Mouse (Mus musculus): ENCODE measurements around the gene Capn8. TPM values are rescaled to one million over a fixed set of nuclear protein-coding genes. Genes with fewer than 3 reads are reported as not detected.

Gene Capn8
- not detected for total RNA-seq (2021)

DNA sequence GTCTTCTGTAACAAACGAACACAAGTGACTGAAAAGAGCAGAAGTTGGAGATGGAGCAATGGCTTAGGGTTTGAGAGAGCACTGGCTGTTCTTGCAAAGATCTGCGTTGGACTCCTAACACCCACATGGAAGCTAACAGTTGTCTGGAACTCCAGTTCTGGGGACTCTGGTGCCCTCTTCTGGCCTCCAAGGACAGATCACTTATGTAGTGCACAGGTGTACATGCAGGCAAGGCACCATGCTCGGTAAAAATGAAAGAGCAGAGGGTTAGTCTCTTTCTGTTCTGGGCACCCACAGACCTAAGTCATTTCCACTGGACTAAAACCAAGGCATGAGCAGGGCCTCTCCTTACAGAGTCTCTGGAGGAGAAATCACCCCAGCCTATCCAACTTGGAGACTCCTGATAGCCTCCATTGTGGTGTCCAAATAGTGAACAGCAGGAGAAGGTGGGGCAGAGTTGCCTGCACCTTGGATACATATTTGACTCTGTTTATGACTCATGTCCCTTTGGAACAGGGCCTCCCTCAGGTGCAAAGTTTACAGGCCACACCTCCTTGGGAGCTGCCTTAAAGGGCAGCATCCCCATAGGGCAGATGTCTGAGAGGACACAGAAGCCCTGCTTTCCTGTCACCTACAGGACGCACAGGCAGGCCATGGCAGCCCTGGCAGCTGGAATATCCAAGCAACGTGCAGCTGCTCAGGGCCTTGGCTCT is at the start of gene Capn8:
Gene Capn8 (plus strand): TSS at position 600 of the 713 bp plus-strand sequence.
- no peak for DNase-seq
- intact Hi-C loops (cut with DNase I), result loop anchor here (5.0 kb wide), 1 partner anchor 673 kb away; no protein-coding TSS in a partner anchor

GRCm38 (mm10) chr1:182516758-182517676 is 47.8 kb upstream of the Capn8 start, which contains the start of gene Capn2:
TSS of gene Capn2 (minus strand) at chr1:182517608.
- peak; percentile 90 to 91 for DNase-seq
- intact Hi-C loops (cut with DNase I), result loop anchor here (1.0 kb wide), 3 partner anchors 17 to 27 kb away; no protein-coding TSS in a partner anchor

DNA sequence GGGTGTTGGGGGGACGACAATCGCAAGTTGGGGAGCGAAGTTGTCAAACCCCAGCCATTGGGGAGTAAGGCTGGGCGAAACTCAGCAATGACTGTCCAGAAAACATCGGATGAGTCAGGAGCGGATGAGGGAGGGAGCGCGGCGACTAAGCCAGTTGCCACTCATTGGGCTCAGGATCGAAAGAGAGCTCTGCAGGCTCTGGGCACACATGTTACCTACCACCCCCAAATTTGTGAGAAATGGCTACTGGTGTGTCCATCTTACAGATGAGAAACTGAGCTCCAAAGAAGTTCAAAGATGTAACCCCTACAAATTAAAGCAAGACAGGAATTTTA is 47.2 kb upstream of the Capn8 start:
- intact Hi-C loops (cut with DNase I), result loop anchor here (1.0 kb wide), 3 partner anchors 17 to 27 kb away; no protein-coding TSS in a partner anchor
- no peak for DNase-seq

- intact Hi-C loops (cut with DNase I), result no loop called here
- DNase-seq, result no peak
Observed at GRCm38 (mm10) chr1:182518143-182518680, 46.6 kb upstream of the Capn8 start.

DNA sequence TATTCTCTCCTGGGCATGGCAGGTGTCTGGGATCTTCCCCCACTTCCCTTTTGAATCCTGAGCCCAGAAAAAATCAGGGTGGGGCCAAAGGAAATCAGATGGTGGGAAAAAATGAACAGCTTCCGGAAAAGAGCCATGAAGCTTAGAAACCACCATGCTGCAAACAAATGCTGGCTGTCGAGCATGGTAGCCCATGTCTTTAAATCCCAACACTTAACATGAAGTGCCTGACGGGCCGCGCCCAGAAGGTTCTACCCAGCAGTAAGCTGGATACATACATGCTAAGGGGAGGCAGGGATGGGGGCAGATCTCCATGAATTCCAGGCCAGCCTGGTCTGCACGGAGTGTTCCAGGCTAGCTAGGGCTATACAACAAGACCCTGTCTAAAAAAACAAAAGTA is 46.0 kb upstream of the Capn8 start:
- DNase-seq, result no peak
- intact Hi-C loops (cut with DNase I), result no loop called here

DNA sequence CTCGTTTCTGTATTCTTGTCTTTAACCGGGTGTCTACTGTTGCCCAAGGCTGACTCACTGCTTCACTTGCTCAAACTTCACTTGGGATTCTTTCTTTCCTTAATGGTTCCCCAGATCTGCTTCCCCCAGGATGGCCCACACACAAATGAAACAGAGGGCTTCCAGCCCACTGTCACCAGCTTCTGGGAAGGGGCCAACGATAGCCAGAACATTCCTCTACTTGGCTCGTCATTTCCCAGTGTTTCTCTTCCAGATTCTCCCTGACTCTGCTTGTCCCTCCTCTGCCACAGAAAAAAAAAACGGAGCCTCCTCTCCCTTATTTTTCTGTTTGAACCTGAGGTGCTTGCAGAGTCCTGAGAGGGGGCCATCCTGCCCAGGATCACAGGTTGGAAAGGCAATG is 45.5 kb upstream of the Capn8 start:
- DNase-seq, result peak; percentile 37 to 55
- intact Hi-C loops (cut with DNase I), result no loop called here

- DNase-seq, result peak; percentile 87 to 88
- intact Hi-C loops (cut with DNase I), result no loop called here
Observed at GRCm38 (mm10) chr1:182520091-182520937, 44.5 kb upstream of the Capn8 start.

DNA sequence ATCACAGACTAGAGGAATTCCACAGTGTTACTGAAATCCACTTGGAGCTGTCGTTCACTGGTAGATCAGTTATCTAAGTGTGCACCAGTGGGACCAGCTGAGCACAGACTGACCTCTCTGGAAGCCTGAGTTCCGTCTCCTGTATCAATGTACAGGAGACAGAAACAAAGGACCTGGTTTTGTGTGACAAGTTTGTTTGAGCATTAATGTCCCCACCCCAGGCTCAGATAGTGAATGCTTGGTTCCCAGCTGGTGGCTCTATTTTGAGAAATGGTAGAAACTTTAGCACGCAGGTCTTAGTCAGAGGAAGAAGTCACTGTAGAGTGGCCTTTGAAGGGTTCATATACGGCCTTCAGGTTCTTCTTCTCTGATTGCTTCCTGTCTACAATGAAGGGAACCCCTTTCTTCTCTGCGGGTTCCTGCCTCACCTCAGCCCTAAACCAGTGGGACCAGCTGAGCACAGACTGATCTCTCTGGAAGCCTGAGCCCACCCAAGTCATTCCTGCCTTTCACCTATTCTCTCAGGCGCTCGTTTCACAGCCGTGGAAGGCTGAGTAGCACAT is 43.8 kb upstream of the Capn8 start:
- no peak for DNase-seq
- intact Hi-C loops (cut with DNase I), result no loop called here

- intact Hi-C loops (cut with DNase I), result no loop called here
- DNase-seq, result no peak
Observed at GRCm38 (mm10) chr1:182522961-182523360, 41.8 kb upstream of the Capn8 start.

GRCm38 (mm10) chr1:182523692-182524091 is 41.1 kb upstream of the Capn8 start:
- DNase-seq, result no peak
- intact Hi-C loops (cut with DNase I), result no loop called here

DNA sequence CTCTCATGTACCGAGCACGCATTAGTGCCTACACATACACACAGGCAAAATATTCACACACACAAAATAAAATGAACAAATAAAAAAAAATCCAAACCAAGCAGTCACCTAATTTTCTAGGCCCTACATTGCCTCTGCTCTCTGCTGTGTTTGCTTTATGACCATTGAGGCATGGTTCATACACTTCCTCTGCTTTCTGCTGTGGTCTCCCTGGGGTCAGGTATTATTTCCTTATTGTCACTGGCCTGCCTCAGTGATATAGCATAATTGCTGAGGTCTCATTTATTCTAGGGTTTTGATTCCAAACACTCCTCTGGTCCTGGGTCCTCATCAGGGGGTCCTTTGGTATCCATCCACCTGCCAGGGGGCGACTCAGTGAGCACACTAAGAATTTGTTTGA is 39.2 kb upstream of the Capn8 start:
- no peak for DNase-seq
- intact Hi-C loops (cut with DNase I), result no loop called here

- peak in 1 of 2 experiments; percentile 25 for DNase-seq
- intact Hi-C loops (cut with DNase I), result no loop called here
Observed at GRCm38 (mm10) chr1:182527261-182527766, 37.5 kb upstream of the Capn8 start.

DNA sequence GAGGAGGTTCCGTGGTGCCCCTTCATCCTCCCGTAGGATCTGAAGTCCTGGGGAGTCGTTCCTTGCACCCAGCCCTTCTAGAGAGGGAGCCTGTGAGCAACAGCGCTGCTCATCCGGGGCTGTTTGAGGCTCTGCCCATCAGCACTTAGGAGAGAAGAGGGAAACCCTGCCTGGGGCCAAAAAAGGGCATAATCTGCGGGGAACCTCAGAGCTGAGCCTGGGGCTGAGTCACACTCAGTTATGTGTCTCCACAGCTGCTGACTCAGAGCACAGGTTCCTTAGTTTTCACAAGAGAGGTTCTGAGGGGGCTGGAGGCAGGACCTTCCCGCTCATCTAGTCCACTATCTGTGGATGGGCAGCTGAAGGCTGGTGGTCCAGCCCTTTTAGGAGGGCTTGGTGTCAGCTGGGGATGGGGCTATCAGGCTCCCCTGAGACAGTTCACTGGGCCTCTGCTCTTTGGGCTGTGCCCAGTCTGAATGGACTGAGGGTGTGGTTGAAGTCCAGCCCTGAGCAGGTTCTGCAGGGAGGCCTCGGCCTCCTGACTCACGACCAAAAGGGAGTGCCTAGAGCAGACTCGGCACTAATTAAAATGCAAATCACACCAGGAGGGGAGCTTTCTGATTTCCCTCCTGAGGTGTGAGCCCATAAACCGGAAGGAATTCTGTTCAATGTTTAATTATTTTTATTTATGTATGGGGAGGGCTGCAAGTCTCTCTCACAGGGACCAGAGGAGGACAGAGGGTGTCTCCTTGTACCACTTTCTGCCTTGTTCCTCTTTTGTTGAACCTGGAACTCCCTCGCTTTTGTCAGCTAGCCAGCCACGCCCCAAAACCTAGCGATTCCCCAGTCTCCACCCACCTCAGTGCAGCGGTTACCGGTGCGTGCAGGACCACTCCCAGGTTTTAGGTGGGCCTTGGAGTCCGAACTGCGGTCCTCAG is 36.6 kb upstream of the Capn8 start:
- DNase-seq, result peak; percentile 47 to 50
- intact Hi-C loops (cut with DNase I), result no loop called here

DNA sequence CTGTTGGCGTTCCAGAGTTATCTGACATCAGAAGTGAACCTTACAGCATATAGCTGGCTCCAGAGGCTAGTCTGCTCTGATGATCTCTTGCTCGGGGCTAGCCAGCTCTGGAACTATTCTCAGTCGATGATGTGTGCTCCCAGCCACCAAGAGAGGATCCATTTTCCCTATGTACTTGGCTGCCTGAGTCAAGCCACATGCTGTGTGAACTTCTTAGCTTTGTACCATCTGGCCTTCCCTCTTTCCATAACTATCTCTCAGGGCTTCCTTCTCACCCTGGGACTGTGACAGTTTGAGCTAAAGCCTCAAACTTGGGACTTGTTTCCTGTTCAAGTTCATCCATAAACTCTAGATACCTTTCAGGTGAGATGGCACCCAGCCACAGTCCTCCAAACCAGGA is 31.2 kb upstream of the Capn8 start:
- no peak for DNase-seq
- intact Hi-C loops (cut with DNase I), result no loop called here

DNA sequence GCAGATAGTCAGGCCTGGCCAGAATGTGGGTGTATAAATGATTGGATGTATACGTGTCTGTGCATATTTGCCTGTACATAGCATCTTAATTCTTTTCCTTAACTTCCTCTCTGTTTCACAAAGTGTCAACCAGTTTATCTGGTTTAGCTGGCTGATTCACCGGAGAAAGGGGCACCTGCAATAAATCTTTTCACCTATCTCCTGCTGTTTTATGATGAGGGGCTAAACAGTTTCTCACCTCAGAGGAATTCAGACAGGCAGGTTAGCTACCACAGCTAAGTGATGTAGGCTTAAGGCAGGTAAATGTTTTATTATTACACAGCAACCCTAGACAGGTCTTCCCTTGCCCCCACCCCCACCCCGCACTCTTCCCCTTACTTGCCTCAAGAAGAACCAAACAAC is 29.7 kb upstream of the Capn8 start:
- DNase-seq, result no peak
- intact Hi-C loops (cut with DNase I), result loop anchor here (5.0 kb wide), 1 partner anchor 393 kb away; no protein-coding TSS in a partner anchor

DNA sequence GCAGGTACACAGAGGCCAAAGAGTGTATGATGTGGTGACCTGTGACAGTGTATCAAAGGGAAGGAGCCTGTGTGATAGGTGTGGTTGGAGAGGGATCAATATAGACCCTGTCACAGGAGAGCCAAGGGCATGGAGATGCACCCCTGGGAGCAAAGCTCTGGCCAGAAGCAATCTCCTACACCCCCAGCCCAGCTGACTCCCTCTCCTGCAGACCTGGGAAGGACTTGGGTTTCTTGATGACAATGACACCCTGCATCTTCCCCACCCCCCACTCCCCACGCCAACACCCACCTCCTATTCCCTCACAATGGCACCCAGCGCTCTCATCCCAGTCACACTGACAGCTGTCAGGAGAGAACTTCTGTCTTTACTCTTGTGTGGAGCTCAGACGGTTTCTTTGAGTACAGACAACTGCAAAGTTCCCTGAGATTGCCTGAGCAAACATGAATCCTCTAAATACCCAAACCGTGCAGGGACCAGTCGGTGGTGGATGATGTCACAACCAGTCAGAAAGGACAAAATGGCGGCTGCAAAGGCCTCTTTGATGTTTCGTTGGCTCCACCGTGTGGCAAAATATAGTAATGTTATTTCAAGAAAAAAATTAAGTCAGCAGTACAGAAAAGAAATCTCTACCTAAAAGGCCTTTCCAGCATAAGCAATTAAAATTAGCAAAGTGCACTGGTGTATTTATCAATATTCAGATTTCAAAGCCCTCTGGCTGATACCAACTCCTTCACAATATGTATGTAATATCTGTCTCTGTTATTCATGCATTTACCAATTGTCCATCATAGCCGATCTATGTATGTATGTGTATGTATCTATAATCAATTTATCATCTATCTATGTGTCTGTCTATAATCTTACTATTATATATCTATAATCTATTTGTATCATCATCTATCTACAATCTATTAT is 25.5 kb upstream of the Capn8 start:
- intact Hi-C loops (cut with DNase I), result loop anchor here (1.0 to 5.0 kb wide), 4 partner anchors 22 to 397 kb away; partner anchors contain the start of gene Capn2
- peak; percentile 84 to 89 for DNase-seq

DNA sequence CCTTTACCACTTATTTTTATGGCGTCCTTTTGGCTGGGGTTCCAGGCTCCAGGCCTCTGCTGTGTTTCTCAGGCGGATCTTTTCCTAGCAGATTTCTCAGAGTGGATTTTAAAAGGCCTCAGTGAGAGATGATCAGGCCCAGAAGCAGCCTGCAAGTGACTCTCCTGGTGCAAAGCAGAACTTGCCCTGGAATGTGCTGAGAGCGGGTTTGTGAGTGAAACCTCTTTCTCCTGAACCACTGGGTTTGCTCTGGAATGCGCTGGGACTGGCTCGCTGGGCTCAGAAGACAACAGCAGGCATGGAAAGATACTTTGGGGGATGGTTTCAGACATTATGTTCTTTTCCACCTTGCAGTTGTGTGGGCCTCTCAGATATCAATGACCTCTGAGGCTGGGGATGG is 22.7 kb upstream of the Capn8 start:
- intact Hi-C loops (cut with DNase I), result no loop called here
- no peak for DNase-seq

- DNase-seq, result no peak
- intact Hi-C loops (cut with DNase I), result no loop called here
Observed at GRCm38 (mm10) chr1:182543136-182543535, 21.7 kb upstream of the Capn8 start.
